Mouse (Mus musculus) heart, embryonic 13.5 days (tissue): ENCODE measurements at regions not wholly inside any gene's neighbourhood (a gene's known extent, or its start where the extent isn't known, plus 50 kb on each side); places are given as distances from the start of the nearest gene placed in this dataset.

Source experiments
- ATAC-seq: fragments of 200-750 bp; cut with Nextera tagmentation; 2 replicates; pipeline ENCODE4 v1.8.0; 2017; ENCODE audit warnings: moderate TSS enrichment; ENCODE audit not compliant: insufficient number of reproducible peaks, low FRiP score, low TSS enrichment; ENCODE audit errors: extremely low read depth
- H3K27ac ChIP-seq: fragments of 300-500 bp; sonication (generic); replicated peaks from 2 replicates; pipeline ENCODE4 v1.5.1; 2015; ENCODE audit warnings: moderate library complexity, mild to moderate bottlenecking, inconsistent platforms
- H3K27me3 ChIP-seq: fragments of 300-500 bp; sonication (generic); replicated peaks from 2 replicates; pipeline ENCODE4 v1.6.1; 2015; ENCODE audit warnings: mild to moderate bottlenecking, inconsistent platforms
- H3K36me3 ChIP-seq: fragments of 300-500 bp; sonication (generic); 2 replicates; pipeline ENCODE4 v1.6.1; 2015; ENCODE audit warnings: mild to moderate bottlenecking, inconsistent platforms
- H3K4me1 ChIP-seq: fragments of 300-500 bp; sonication (generic); 2 replicates; pipeline ENCODE4 v1.6.1; 2015; ENCODE audit warnings: inconsistent platforms
- H3K4me2 ChIP-seq: fragments of 300-500 bp; sonication (generic); 2 replicates; pipeline ENCODE4 v1.6.1; 2015; ENCODE audit warnings: inconsistent platforms, mild to moderate bottlenecking, moderate library complexity
- H3K4me3 ChIP-seq: fragments of 300-500 bp; sonication (generic); 2 replicates; pipeline ENCODE4 v1.5.1; 2015; ENCODE audit warnings: moderate library complexity, mild to moderate bottlenecking, inconsistent platforms
- H3K9ac ChIP-seq: fragments of 300-500 bp; sonication (generic); 2 replicates; pipeline ENCODE4 v1.6.1; 2015; ENCODE audit warnings: inconsistent platforms, mild to moderate bottlenecking, moderate library complexity
- H3K9me3 ChIP-seq: fragments of 300-500 bp; sonication (generic); 2 replicates; pipeline ENCODE4 v1.6.1; 2016; ENCODE audit warnings: inconsistent platforms
- WGBS: fragments of 180-500 bp; shearing (Covaris S2); methylation state at CpG from one replicate; pipeline ENCODE4 v1.1.7; 2015; ENCODE audit warnings: mixed read lengths; 5-methylcytosine and 5-hydroxymethylcytosine counted together

- no peak overlapping the region for H3K4me2 ChIP-seq
- H3K9me3 ChIP-seq = no peaks in the 10 kb centered on the region
- H3K9ac ChIP-seq = no peak overlapping the region
- H3K27ac ChIP-seq = no peak overlapping the region
- no peak for ATAC-seq
- H3K27me3 ChIP-seq = peaks cover 12% of the 10 kb centered on the region
- no peaks in the 10 kb centered on the region for H3K36me3 ChIP-seq
- H3K4me1 ChIP-seq = no peaks in the 10 kb centered on the region
- H3K4me3 ChIP-seq = no peak overlapping the region
- WGBS = 72% methylated on average over 3 of the region's 3 CpGs
These were observed 284.5 kb downstream of the Olfr1505 start for GRCm38 (mm10) chr19:14197864-14198263.

- H3K4me3 ChIP-seq = no peak overlapping the region
- H3K27me3 ChIP-seq = no peaks in the 10 kb centered on the region
- no peaks in the 10 kb centered on the region for H3K9me3 ChIP-seq
- no peak overlapping the region for H3K4me2 ChIP-seq
- H3K36me3 ChIP-seq = no peaks in the 10 kb centered on the region
- no peak for ATAC-seq
- H3K27ac ChIP-seq = no peak overlapping the region
- 69% methylated on average over 4 of the region's 4 CpGs for WGBS
- no peak overlapping the region for H3K9ac ChIP-seq
- peaks cover 10% of the 10 kb centered on the region for H3K4me1 ChIP-seq
These were observed 307.2 kb downstream of the Olfr1505 start for GRCm38 (mm10) chr19:14220507-14220909.

- H3K36me3 ChIP-seq = no peaks in the 10 kb centered on the region
- H3K27ac ChIP-seq = no peak overlapping the region
- peaks cover 14% of the 10 kb centered on the region for H3K4me1 ChIP-seq
- H3K4me3 ChIP-seq = no peak overlapping the region
- ATAC-seq = no peak; the same call in 1 of the 2 replicates
- peak overlapping the region; percentile 13; the same call in 1 of the 2 replicates for H3K4me2 ChIP-seq
- WGBS = 34% methylated on average over 6 of the region's 6 CpGs
- H3K9ac ChIP-seq = no peak overlapping the region
- H3K27me3 ChIP-seq = no peaks in the 10 kb centered on the region
- H3K9me3 ChIP-seq = no peaks in the 10 kb centered on the region
These were observed 311.8 kb downstream of the Olfr1505 start for GRCm38 (mm10) chr19:14225061-14225696.

GRCm38 (mm10) chr19:14225787-14226186 is 312.5 kb downstream of the Olfr1505 start:
- Histone ChIP-seq H3K27ac (no peak overlapping the region), H3K9me3 (no peaks in the 10 kb centered on the region), H3K9ac (no peak overlapping the region), H3K4me1 (peaks cover 14% of the 10 kb centered on the region), H3K4me3 (no peak overlapping the region), H3K27me3 (no peaks in the 10 kb centered on the region), H3K36me3 (no peaks in the 10 kb centered on the region), H3K4me2 (no peak overlapping the region)
- no peak for ATAC-seq
- WGBS = 38% methylated on average over 4 of the region's 4 CpGs

GRCm38 (mm10) chr19:14226521-14226920 is 313.2 kb downstream of the Olfr1505 start:
- no peaks in the 10 kb centered on the region for H3K36me3 ChIP-seq
- no peak overlapping the region for H3K4me2 ChIP-seq
- ATAC-seq = no peak
- no peak overlapping the region for H3K27ac ChIP-seq
- peaks cover 14% of the 10 kb centered on the region for H3K4me1 ChIP-seq
- no peak overlapping the region for H3K4me3 ChIP-seq
- H3K27me3 ChIP-seq = no peaks in the 10 kb centered on the region
- H3K9me3 ChIP-seq = no peaks in the 10 kb centered on the region
- H3K9ac ChIP-seq = no peak overlapping the region

- Histone ChIP-seq H3K4me1 (peaks cover 14% of the 10 kb centered on the region), H3K27me3 (peaks cover 7% of the 10 kb centered on the region; the same call in 1 of the 2 replicates), H3K9me3 (no peaks in the 10 kb centered on the region), H3K9ac (no peak overlapping the region), H3K4me2 (no peak overlapping the region), H3K36me3 (no peaks in the 10 kb centered on the region), H3K4me3 (no peak overlapping the region), H3K27ac (no peak overlapping the region)
- 63% methylated on average over 5 of the region's 5 CpGs for WGBS
- ATAC-seq = no peak
These were observed 330.2 kb downstream of the Olfr1505 start for GRCm38 (mm10) chr19:14243565-14243964.

- Histone ChIP-seq H3K27ac (no peak overlapping the region), H3K27me3 (peaks cover 9% of the 10 kb centered on the region; the same call in 1 of the 2 replicates), H3K9ac (no peak overlapping the region), H3K4me3 (no peak overlapping the region), H3K4me2 (no peak overlapping the region), H3K9me3 (no peaks in the 10 kb centered on the region), H3K36me3 (no peaks in the 10 kb centered on the region), H3K4me1 (no peaks in the 10 kb centered on the region)
- 67% methylated on average over 6 of the region's 6 CpGs for WGBS
- ATAC-seq = no peak
These were observed 333.8 kb downstream of the Olfr1505 start for GRCm38 (mm10) chr19:14246973-14247614.

GRCm38 (mm10) chr19:14247979-14248378 is 334.6 kb downstream of the Olfr1505 start:
- no peak overlapping the region for H3K4me2 ChIP-seq
- no peak overlapping the region for H3K9ac ChIP-seq
- no peaks in the 10 kb centered on the region for H3K36me3 ChIP-seq
- no peak for ATAC-seq
- H3K4me1 ChIP-seq = no peaks in the 10 kb centered on the region
- no peak overlapping the region for H3K4me3 ChIP-seq
- WGBS = 40% methylated on average over 1 of the region's 1 CpGs
- no peak overlapping the region for H3K27ac ChIP-seq
- no peaks in the 10 kb centered on the region for H3K9me3 ChIP-seq
- 0 out of 2 replicates have a peak, but pooled peaks cover 4% of the 10 kb centered on the region for H3K27me3 ChIP-seq

- Histone ChIP-seq H3K4me3 (no peak overlapping the region), H3K4me2 (no peak overlapping the region), H3K27ac (no peak overlapping the region), H3K27me3 (no peaks in the 10 kb centered on the region; the same call in 1 of the 2 replicates), H3K9me3 (no peaks in the 10 kb centered on the region), H3K4me1 (no peaks in the 10 kb centered on the region), H3K9ac (no peak overlapping the region), H3K36me3 (no peaks in the 10 kb centered on the region)
- 62% methylated on average over 5 of the region's 5 CpGs for WGBS
- no peak for ATAC-seq
These were observed 339.2 kb downstream of the Tle4 start for GRCm38 (mm10) chr19:14258621-14259051.

- H3K36me3 ChIP-seq = no peaks in the 10 kb centered on the region
- 40% methylated on average over 2 of the region's 2 CpGs for WGBS
- ATAC-seq = no peak
- H3K27me3 ChIP-seq = no peaks in the 10 kb centered on the region; the same call in 1 of the 2 replicates
- H3K27ac ChIP-seq = no peak overlapping the region
- H3K4me1 ChIP-seq = no peaks in the 10 kb centered on the region
- H3K9me3 ChIP-seq = no peaks in the 10 kb centered on the region
- no peak overlapping the region for H3K9ac ChIP-seq
- no peak overlapping the region for H3K4me2 ChIP-seq
- no peak overlapping the region for H3K4me3 ChIP-seq
These were observed 338.6 kb downstream of the Tle4 start for GRCm38 (mm10) chr19:14259223-14259622.

- H3K4me2 ChIP-seq = no peak overlapping the region
- H3K9me3 ChIP-seq = 0 out of 2 replicates have a peak, but pooled peaks cover 2% of the 10 kb centered on the region
- H3K36me3 ChIP-seq = no peaks in the 10 kb centered on the region
- ATAC-seq = no peak
- no peak overlapping the region for H3K4me3 ChIP-seq
- H3K4me1 ChIP-seq = no peaks in the 10 kb centered on the region
- 62% methylated on average over 1 of the region's 1 CpGs for WGBS
- H3K27me3 ChIP-seq = no peaks in the 10 kb centered on the region
- no peak overlapping the region for H3K27ac ChIP-seq
- H3K9ac ChIP-seq = no peak overlapping the region
These were observed 308.5 kb downstream of the Tle4 start for GRCm38 (mm10) chr19:14289331-14289737.

GRCm38 (mm10) chr19:14290911-14291310 is 306.9 kb downstream of the Tle4 start:
- no peaks in the 10 kb centered on the region for H3K36me3 ChIP-seq
- no peaks in the 10 kb centered on the region for H3K4me1 ChIP-seq
- WGBS = 81% methylated on average over 6 of the region's 6 CpGs
- 0 out of 2 replicates have a peak, but pooled peaks cover 2% of the 10 kb centered on the region for H3K9me3 ChIP-seq
- no peak for ATAC-seq
- no peak overlapping the region for H3K27ac ChIP-seq
- H3K4me3 ChIP-seq = no peak overlapping the region
- H3K27me3 ChIP-seq = no peaks in the 10 kb centered on the region
- H3K4me2 ChIP-seq = no peak overlapping the region
- no peak overlapping the region for H3K9ac ChIP-seq
